Mouse (Mus musculus): ENCODE data around the gene Rnf220.

- TF ChIP-seq CTCF (conservative IDR thresholded peaks at IDR 0.05; ENCODE audit: low read length): no peak
- TF ChIP-seq NANOG (IDR thresholded peaks at IDR 0.05; ENCODE audit: borderline replicate concordance, low read length): no peak
- no peak for TF ChIP-seq POU5F1 (IDR thresholded peaks at IDR 0.05; ENCODE audit: borderline replicate concordance, low read length)
These were observed 42.6 kb upstream of the Rnf220 start for GRCm38 (mm10) chr4:117539329-117539980.
